Mouse (Mus musculus) cerebellum, postnatal 4 days (tissue): ENCODE measurements around the gene Carhsp1.

Experiments
- DNase-seq, 2 experiments: peaks; one replicate each; pipeline ENCODE4 v3.0.0; 2022; ENCODE audit warnings: low spot score in 2 of 2, mixed read lengths in 1 of 2

The Carhsp1 gene

GRCm38 (mm10) chr16:8675559-8675958 lies 3.6 kb upstream of the Carhsp1 start:
- no peak for DNase-seq

- DNase-seq = peak in 1 of 2 experiments; percentile 48
These were observed 2.2 kb upstream of the Carhsp1 start for GRCm38 (mm10) chr16:8674165-8674564.

- DNase-seq = no peak
These were observed 1.4 kb upstream of the Carhsp1 start for GRCm38 (mm10) chr16:8673343-8673742.

GRCm38 (mm10) chr16:8672811-8673210 lies 856 bp upstream of the Carhsp1 start:
- no peak for DNase-seq

- DNase-seq = no peak
These were observed 364 bp upstream of the Carhsp1 start for GRCm38 (mm10) chr16:8672350-8672687.

- DNase-seq = no peak
These were observed 1.6 kb downstream of the Carhsp1 start for GRCm38 (mm10) chr16:8670041-8671035.

GRCm38 (mm10) chr16:8669432-8669831 lies 2.5 kb downstream of the Carhsp1 start:
- DNase-seq = no peak

GRCm38 (mm10) chr16:8668386-8668785 lies 3.6 kb downstream of the Carhsp1 start:
- no peak for DNase-seq

- DNase-seq = no peak
These were observed 4.1 kb downstream of the Carhsp1 start for GRCm38 (mm10) chr16:8667814-8668213.

GRCm38 (mm10) chr16:8667261-8667660 lies 4.7 kb downstream of the Carhsp1 start:
- DNase-seq = no peak

- DNase-seq = no peak
These were observed 5.5 kb downstream of the Carhsp1 start for GRCm38 (mm10) chr16:8666452-8666851.

- no peak for DNase-seq
These were observed 6.6 kb downstream of the Carhsp1 start for GRCm38 (mm10) chr16:8665367-8665766.

- DNase-seq = no peak
These were observed 8.1 kb downstream of the Carhsp1 start for GRCm38 (mm10) chr16:8663606-8664539.

- DNase-seq = no peak
These were observed 8.9 kb downstream of the Carhsp1 start for GRCm38 (mm10) chr16:8663022-8663421.

GRCm38 (mm10) chr16:8658764-8659163 lies 13.2 kb downstream of the Carhsp1 start:
- DNase-seq = no peak

- DNase-seq = no peak
These were observed 13.6 kb downstream of the Carhsp1 start for GRCm38 (mm10) chr16:8658349-8658748.

GRCm38 (mm10) chr16:8656256-8656655 lies 15.7 kb downstream of the Carhsp1 start:
- no peak for DNase-seq

GRCm38 (mm10) chr16:8655599-8655998 lies 16.4 kb downstream of the Carhsp1 start:
- DNase-seq = no peak

GRCm38 (mm10) chr16:8655108-8655507 lies 16.8 kb downstream of the Carhsp1 start:
- DNase-seq = no peak

- no peak for DNase-seq
These were observed 21.9 kb downstream of the Carhsp1 start for GRCm38 (mm10) chr16:8650007-8650406.

- no peak for DNase-seq
These were observed 26.4 kb downstream of the Carhsp1 start for GRCm38 (mm10) chr16:8645546-8645945.

GRCm38 (mm10) chr16:8643855-8644254 lies 28.1 kb downstream of the Carhsp1 start:
- DNase-seq = peak in 1 of 2 experiments; percentile 24
